8 mouse cellular contexts compared by ENCODE assay signal in genomic region chr14:104467133-104467965, GRCm38 (mm10). TPM values are rescaled to one million over a fixed set of nuclear protein-coding genes. Genes with fewer than 3 reads are reported as not detected.
DNase-seq lines count a peak whose midpoint lies in the region; ATAC-seq and TF ChIP-seq lines count a peak whose summit lies in the region.

No protein-coding gene starts in this region.

- H3K4me3 ChIP-seq in erythroblast, embryonic 14.5 days (replicated peaks): peak overlapping the region; percentile 44
- peak overlapping the region; percentile 50 for H3K4me3 ChIP-seq in embryonic facial prominence, embryonic 11.5 days (ENCODE audit: low read depth, low read length)
- peak overlapping the region; percentile 60 for H3K4me3 ChIP-seq in midbrain, postnatal 0 days (ENCODE audit: low read depth, low read length)

- peaks cover 2% of the 10 kb centered on the region for H3K4me1 ChIP-seq in erythroblast, embryonic 14.5 days (ENCODE audit: control insufficient read depth)
- H3K4me1 ChIP-seq in embryonic facial prominence, embryonic 11.5 days (ENCODE audit: control insufficient read depth, insufficient read depth, low read length): no peaks in the 10 kb centered on the region; the same call in 1 of the 2 replicates
- no peaks in the 10 kb centered on the region; the same call in 1 of the 2 replicates for H3K4me1 ChIP-seq in midbrain, postnatal 0 days (ENCODE audit: insufficient read depth, low read length)

- no peak for TF ChIP-seq CTCF in midbrain, postnatal 0 days (IDR thresholded peaks at IDR 0.05)

- ATAC-seq in erythroblast, adult 5-6 weeks (replicated peaks; ENCODE audit: low FRiP score, poor library complexity, severe bottlenecking): no peak
- ATAC-seq in embryonic facial prominence, embryonic 11.5 days (replicated peaks; ENCODE audit: insufficient number of reproducible peaks, low FRiP score, low TSS enrichment, low read depth): peak; percentile 21
- peak; percentile 20 for ATAC-seq in inflammation-experienced regulatory T-cells, adult 6 months
- peak; percentile 36 for ATAC-seq in midbrain, postnatal 0 days (ENCODE audit: low FRiP score)

- under 1% methylated on average over 87 of the region's 101 CpGs for WGBS in embryonic facial prominence, embryonic 11.5 days
- 2% methylated on average over 83 of the region's 101 CpGs for WGBS in midbrain, postnatal 0 days

- DNase-seq in CD4-positive helper T cell, adult 2 months (ENCODE audit: low read depth, low spot score): peak; percentile 30
- DNase-seq in embryonic facial prominence, embryonic 11.5 days (ENCODE audit: low spot score): no peak
- DNase-seq in midbrain, postnatal 0 days (ENCODE audit: low spot score): no peak
- DNase-seq in yolk sac, embryonic 10.5 days (ENCODE audit: low spot score): no peak
- DNase-seq in right cerebral cortex, postnatal 36 days (ENCODE audit: low spot score in 2 of 2): no peak

- no peaks in the 10 kb centered on the region for H3K36me3 ChIP-seq in erythroblast, embryonic 14.5 days (ENCODE audit: control insufficient read depth)
- H3K36me3 ChIP-seq in embryonic facial prominence, embryonic 11.5 days (replicated peaks; ENCODE audit: control insufficient read depth, insufficient read depth, low read depth, low read length): no peaks in the 10 kb centered on the region
- no peaks in the 10 kb centered on the region for H3K36me3 ChIP-seq in midbrain, postnatal 0 days (ENCODE audit: insufficient read depth, low read length)

- peak overlapping the region; percentile 85 for H3K4me2 ChIP-seq in embryonic facial prominence, embryonic 11.5 days (ENCODE audit: low read depth, low read length)
- H3K4me2 ChIP-seq in midbrain, postnatal 0 days (ENCODE audit: low read depth, low read length, poor library complexity, severe bottlenecking): peak overlapping the region; percentile 71

- H3K27ac ChIP-seq in embryonic facial prominence, embryonic 11.5 days (replicated peaks; ENCODE audit: low read depth, low read length): peak overlapping the region; percentile 38
- H3K27ac ChIP-seq in midbrain, postnatal 0 days (ENCODE audit: low read depth, low read length): peak overlapping the region; percentile 68; the same call in 1 of the 2 replicates

- peak overlapping the region; percentile 43 for H3K9ac ChIP-seq in embryonic facial prominence, embryonic 11.5 days (replicated peaks; ENCODE audit: low read length)
- peak overlapping the region; percentile 61 for H3K9ac ChIP-seq in midbrain, postnatal 0 days (replicated peaks; ENCODE audit: low read length, poor library complexity, severe bottlenecking)

- no peaks in the 10 kb centered on the region; the same call in 1 of the 2 replicates for H3K9me3 ChIP-seq in erythroblast, embryonic 14.5 days (ENCODE audit: control insufficient read depth, low read length)
- no peaks in the 10 kb centered on the region for H3K9me3 ChIP-seq in embryonic facial prominence, embryonic 11.5 days (replicated peaks; ENCODE audit: control insufficient read depth, low read length)
- no peaks in the 10 kb centered on the region for H3K9me3 ChIP-seq in midbrain, postnatal 0 days (ENCODE audit: low read length)

- peaks cover 100% of the 10 kb centered on the region for H3K27me3 ChIP-seq in erythroblast, embryonic 14.5 days (ENCODE audit: control insufficient read depth)
- H3K27me3 ChIP-seq in embryonic facial prominence, embryonic 11.5 days (ENCODE audit: control insufficient read depth, insufficient read depth, low read length): peaks cover 84% of the 10 kb centered on the region
- H3K27me3 ChIP-seq in midbrain, postnatal 0 days (ENCODE audit: insufficient read depth, low read length): peaks cover 67% of the 10 kb centered on the region

RNA-seq across cellular contexts. Expression of gene Pou4f1, which starts 0.5 kb away (rescaled TPM):
- polyA plus RNA-seq in erythroblast, embryonic 14.5 days (2012): not detected in 2 replicates
- not detected in 2 replicates for total RNA-seq in erythroblast, adult 5-6 weeks (2015; ENCODE audit: low replicate concordance)
- total RNA-seq in erythroblast, adult 5-6 weeks (2017; ENCODE audit: low replicate concordance): not detected in 2 replicates
- 28.3 and 29.6 TPM in 2 replicates for polyA plus RNA-seq in embryonic facial prominence, embryonic 11.5 days (2014; fragmentation: Nextera tagmentation; extraction: Ambion mirVana)
- 1 to 10 TPM in 2 of 3 experiments, under 1 TPM in 1; 0.71 to 2.5 (median 2.2) TPM for polyA plus RNA-seq in inflammation-experienced regulatory T-cells, adult 6 months (2017; shearing (Covaris generic))
- 17.3 and 17.6 TPM in 2 replicates for total RNA-seq in midbrain, postnatal 0 days (2014; rRNA removed)
- polyA plus RNA-seq in midbrain, postnatal 0 days (2015; fragmentation: Nextera tagmentation; extraction: Ambion mirVana): 40.8 and 43.1 TPM in 2 replicates

RNA-seq across cellular contexts. Expression of gene Rnf219, which starts 55.1 kb away (rescaled TPM):
- 0.02 TPM in 1 of 2 replicates, not detected in the other for polyA plus RNA-seq in erythroblast, embryonic 14.5 days (2012)
- total RNA-seq in erythroblast, adult 5-6 weeks (2015; ENCODE audit: low replicate concordance): 2.3 and 6.7 TPM in 2 replicates
- 2.8 and 3.6 TPM in 2 replicates for total RNA-seq in erythroblast, adult 5-6 weeks (2017; ENCODE audit: low replicate concordance)
- 43.2 and 44.4 TPM in 2 replicates for polyA plus RNA-seq in embryonic facial prominence, embryonic 11.5 days (2014; fragmentation: Nextera tagmentation; extraction: Ambion mirVana)
- 10 to 100 TPM; 21.3 to 24.4 (median 22.0) TPM for polyA plus RNA-seq in inflammation-experienced regulatory T-cells, adult 6 months (2017; shearing (Covaris generic))
- total RNA-seq in midbrain, postnatal 0 days (2014; rRNA removed): 11.9 and 22.0 TPM in 2 replicates
- 18.7 and 26.3 TPM in 2 replicates for polyA plus RNA-seq in midbrain, postnatal 0 days (2015; fragmentation: Nextera tagmentation; extraction: Ambion mirVana)

Comparison
In these comparisons a context has a peak if more than half of its experiments do, and no peak if none do; other contexts are left out.
1. RNA of gene Rnf219, which starts 55.1 kb away (polyA plus RNA-seq): 43.2 to 44.4 TPM in embryonic facial prominence, embryonic 11.5 days, 18.7 to 26.3 TPM in midbrain, postnatal 0 days and 21.3 to 24.4 TPM in inflammation-experienced regulatory T-cells, adult 6 months; 0.02 TPM in erythroblast, embryonic 14.5 days; every median in the first group is over 10 times any median in the second.
2. Peak in every context shown above with its lines, with median percentiles within 50 percentile points of each other: H3K4me3 ChIP-seq.